Mouse (Mus musculus) erythroblast, embryonic 14.5 days (primary cell): ENCODE data around the gene Zswim3. TPM values are rescaled to one million over a fixed set of nuclear protein-coding genes. Genes with fewer than 3 reads are reported as not detected.

ENCODE experiments used
- H3K27me3 ChIP-seq: 2 replicates; pipeline ENCODE4 v1.6.1; 2012; ENCODE audit warnings: inconsistent platforms; ENCODE audit not compliant: control insufficient read depth
- H3K36me3 ChIP-seq: 2 replicates; pipeline ENCODE4 v1.6.1; 2012; ENCODE audit warnings: mild to moderate bottlenecking, inconsistent platforms; ENCODE audit not compliant: control insufficient read depth
- H3K4me1 ChIP-seq: 2 replicates; pipeline ENCODE4 v1.6.1; 2012; ENCODE audit warnings: inconsistent platforms; ENCODE audit not compliant: control insufficient read depth
- H3K4me3 ChIP-seq: replicated peaks from 2 replicates; pipeline ENCODE3; 2012; ENCODE audit warnings: moderate library complexity, mild to moderate bottlenecking, inconsistent platforms
- H3K9me3 ChIP-seq: 2 replicates; pipeline ENCODE4 v1.6.1; 2012; ENCODE audit warnings: low read length, inconsistent platforms, mixed read lengths; ENCODE audit not compliant: control insufficient read depth
- GATA1 ChIP-seq: IDR thresholded peaks from 2 replicates; pipeline ENCODE4 v1.6.1; 2012; ENCODE audit warnings: low read length, inconsistent platforms, mixed read lengths
- TAL1 ChIP-seq: IDR thresholded peaks from 3 replicates; pipeline ENCODE4 v1.6.1; 2012; ENCODE audit warnings: low read length, inconsistent platforms, mixed read lengths
- polyA plus RNA-seq: library from polyadenylated mRNA; stranded (reverse); fragments of >175 nt; gene quantifications from 2 replicates; pipeline ENCODE4 v1.2.3, GENCODE M21; 2012

The Zswim3 gene
- polyA plus RNA-seq, 1 experiment, result 0.10 TPM

- no peak overlapping the region for H3K4me3 ChIP-seq
- peaks cover 57% of the 10 kb centered on the region for H3K36me3 ChIP-seq
- no peaks in the 10 kb centered on the region for H3K9me3 ChIP-seq
- H3K4me1 ChIP-seq, result peaks cover 42% of the 10 kb centered on the region
- H3K27me3 ChIP-seq, result no peaks in the 10 kb centered on the region
- no peak for TF ChIP-seq GATA1
- no peak for TF ChIP-seq TAL1
Observed at GRCm38 (mm10) chr2:164817206-164817605, 12.3 kb downstream of the Zswim3 start.

GRCm38 (mm10) chr2:164817703-164818102 lies 12.8 kb downstream of the Zswim3 start:
- TF ChIP-seq TAL1 (no peak), GATA1 (no peak)
- Histone ChIP-seq H3K36me3 (peaks cover 53% of the 10 kb centered on the region), H3K9me3 (no peaks in the 10 kb centered on the region)

GRCm38 (mm10) chr2:164821060-164821459 lies 16.2 kb downstream of the Zswim3 start:
- peaks cover 5% of the 10 kb centered on the region; the same call in 1 of the 2 replicates for H3K9me3 ChIP-seq
- H3K4me3 ChIP-seq, result no peak overlapping the region
- H3K27me3 ChIP-seq, result no peaks in the 10 kb centered on the region
- no peak for TF ChIP-seq GATA1
- H3K36me3 ChIP-seq, result peaks cover 49% of the 10 kb centered on the region
- peaks cover 46% of the 10 kb centered on the region for H3K4me1 ChIP-seq

More at GRCm38 (mm10) chr2:164817703-164818102, 12.8 kb downstream of the Zswim3 start:
- Histone ChIP-seq H3K4me1 (peaks cover 47% of the 10 kb centered on the region), H3K4me3 (no peak overlapping the region), H3K27me3 (no peaks in the 10 kb centered on the region)

- peaks cover 63% of the 10 kb centered on the region for H3K36me3 ChIP-seq
- H3K9me3 ChIP-seq, result peaks cover 5% of the 10 kb centered on the region; the same call in 1 of the 2 replicates
- no peaks in the 10 kb centered on the region for H3K27me3 ChIP-seq
- H3K4me1 ChIP-seq, result peaks cover 50% of the 10 kb centered on the region
- peak within 1 kb of the TSS; percentile 82 for H3K4me3 ChIP-seq
- TF ChIP-seq GATA1 (no peak), TAL1 (no peak)
Observed at GRCm38 (mm10) chr2:164822636-164823165, 17.8 kb downstream of the Zswim3 start, which contains the start of gene Zswim1. TSS of gene Zswim1 (plus strand) at chr2:164822686.

GRCm38 (mm10) chr2:164823181-164823585 lies 18.3 kb downstream of the Zswim3 start:
- H3K36me3 ChIP-seq, result peaks cover 66% of the 10 kb centered on the region
- H3K9me3 ChIP-seq, result peaks cover 5% of the 10 kb centered on the region; the same call in 1 of the 2 replicates
- H3K4me3 ChIP-seq, result peak overlapping the region; percentile 82
- TF ChIP-seq TAL1, result no peak
- TF ChIP-seq GATA1, result no peak
- peaks cover 48% of the 10 kb centered on the region for H3K4me1 ChIP-seq
- H3K27me3 ChIP-seq, result no peaks in the 10 kb centered on the region

- no peaks in the 10 kb centered on the region for H3K27me3 ChIP-seq
- H3K4me1 ChIP-seq, result peaks cover 48% of the 10 kb centered on the region
- H3K36me3 ChIP-seq, result peaks cover 72% of the 10 kb centered on the region
- peaks cover 5% of the 10 kb centered on the region; the same call in 1 of the 2 replicates for H3K9me3 ChIP-seq
- H3K4me3 ChIP-seq, result peak overlapping the region; percentile 82
- TF ChIP-seq TAL1, result no peak
Observed at GRCm38 (mm10) chr2:164823969-164824368, 19.1 kb downstream of the Zswim3 start.

- Histone ChIP-seq H3K4me3 (no peak overlapping the region), H3K36me3 (peaks cover 59% of the 10 kb centered on the region)
Observed at GRCm38 (mm10) chr2:164825521-164825920, 20.6 kb downstream of the Zswim3 start.

GRCm38 (mm10) chr2:164827146-164827850 lies 22.4 kb downstream of the Zswim3 start:
- TF ChIP-seq TAL1 (no peak), GATA1 (no peak)
- H3K4me1 ChIP-seq, result peaks cover 37% of the 10 kb centered on the region
- H3K36me3 ChIP-seq, result peaks cover 46% of the 10 kb centered on the region
- H3K4me3 ChIP-seq, result no peak overlapping the region
- H3K9me3 ChIP-seq, result peaks cover 5% of the 10 kb centered on the region; the same call in 1 of the 2 replicates
- H3K27me3 ChIP-seq, result no peaks in the 10 kb centered on the region

More at GRCm38 (mm10) chr2:164825521-164825920, 20.6 kb downstream of the Zswim3 start:
- Histone ChIP-seq H3K4me1 (peaks cover 48% of the 10 kb centered on the region), H3K9me3 (peaks cover 5% of the 10 kb centered on the region; the same call in 1 of the 2 replicates), H3K27me3 (no peaks in the 10 kb centered on the region)
- TF ChIP-seq GATA1, result no peak
- no peak for TF ChIP-seq TAL1

- Histone ChIP-seq H3K4me3 (no peak within 1 kb of the TSS), H3K27me3 (no peaks in the 10 kb centered on the region), H3K9me3 (peaks cover 5% of the 10 kb centered on the region; the same call in 1 of the 2 replicates), H3K4me1 (peaks cover 38% of the 10 kb centered on the region), H3K36me3 (peaks cover 46% of the 10 kb centered on the region)
- TF ChIP-seq GATA1, result no peak
- TF ChIP-seq TAL1, result no peak
Observed at GRCm38 (mm10) chr2:164828437-164828836, 23.5 kb downstream of the Zswim3 start, which contains the start of gene Spata25. TSS of gene Spata25 (minus strand) at chr2:164828537.
